Comparison of ENCODE assay signal across 9 mouse cellular contexts in the genomic region with DNA sequence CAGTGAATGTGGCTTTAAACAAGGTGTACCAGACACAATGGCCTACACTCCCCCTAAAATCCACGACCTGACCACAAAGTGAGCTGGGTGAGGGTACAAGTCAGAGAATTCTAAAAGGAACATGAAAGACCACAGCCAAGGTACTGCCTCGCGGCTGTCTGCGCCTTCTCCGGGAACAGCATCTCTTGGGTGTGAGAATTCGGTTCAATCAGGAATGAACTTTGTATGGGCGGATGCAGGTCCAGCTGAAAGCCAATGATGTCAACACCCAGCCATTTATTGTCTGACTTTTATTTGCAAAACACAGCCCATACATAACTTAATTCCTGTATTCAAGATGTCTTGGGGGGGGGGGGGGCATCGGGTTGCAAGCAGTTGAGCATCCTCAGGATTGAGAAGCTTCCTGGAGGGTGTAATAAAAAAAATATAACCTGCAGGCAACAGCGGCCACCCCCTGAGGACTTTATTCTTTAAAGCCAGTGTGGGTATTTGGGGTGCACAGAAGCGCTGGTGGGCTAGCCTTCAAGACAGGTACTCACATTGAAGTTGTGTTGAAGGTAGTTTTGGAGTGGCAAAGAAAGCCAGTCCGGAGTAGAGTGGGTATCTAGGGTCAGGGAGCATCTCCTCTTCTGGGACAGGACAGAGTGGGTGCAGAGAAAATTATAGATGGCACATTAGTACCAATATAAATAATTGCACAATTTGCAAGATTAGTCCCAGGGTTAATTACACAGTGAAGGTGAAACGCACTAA. TPM values are rescaled to one million over a fixed set of nuclear protein-coding genes. Genes with fewer than 3 reads are reported as not detected.
DNase-seq lines count a peak whose midpoint lies in the region; ATAC-seq and TF ChIP-seq lines count a peak whose summit lies in the region.
"Had no signal": no experiment of that assay in that cellular context is flagged by ENCODE, and none has a peak within 500 bp of the region (broad histone marks: within the 10 kb centered on the region; RNA-seq: fewer than 3 reads in every experiment).

No protein-coding gene starts in this region.

- peak overlapping the region; percentile 70 for H3K9ac ChIP-seq in lung, embryonic 16.5 days (ENCODE audit: low read length)
- peak overlapping the region; percentile 53; the same call in 1 of the 2 replicates for H3K9ac ChIP-seq in limb, embryonic 13.5 days

- peaks cover 26% of the 10 kb centered on the region for H3K4me1 ChIP-seq in lung, embryonic 16.5 days (replicated peaks; ENCODE audit: control insufficient read depth, insufficient read depth, low read length)
- peaks cover 31% of the 10 kb centered on the region for H3K4me1 ChIP-seq in limb, embryonic 13.5 days
- peaks cover 14% of the 10 kb centered on the region for H3K4me1 ChIP-seq in small intestine, adult 2 months (ENCODE audit: control insufficient read depth, insufficient read depth, insufficient read length, low read length)

- no peaks in the 10 kb centered on the region for H3K27me3 ChIP-seq in lung, embryonic 16.5 days (ENCODE audit: control insufficient read depth, insufficient read depth, low read depth, low read length)
- no peaks in the 10 kb centered on the region for H3K27me3 ChIP-seq in limb, embryonic 13.5 days
- H3K27me3 ChIP-seq in small intestine, adult 2 months (ENCODE audit: control insufficient read depth, insufficient read depth, low read length) = no peaks in the 10 kb centered on the region

- TF ChIP-seq POLR2A in small intestine, adult 2 months (IDR thresholded peaks at IDR 0.05; ENCODE audit: low read depth, low read length) = 0 out of 2 replicates have a peak, but pooled peaks have one; percentile 28

- H3K4me3 ChIP-seq in lung, embryonic 16.5 days (ENCODE audit: low read length) = peak overlapping the region; percentile 71
- H3K4me3 ChIP-seq in limb, embryonic 13.5 days = peak overlapping the region; percentile 77
- H3K4me3 ChIP-seq in small intestine, adult 2 months (ENCODE audit: low read depth, low read length) = no peak overlapping the region

- peak overlapping the region; percentile 53; the same call in 1 of the 2 replicates for H3K27ac ChIP-seq in lung, embryonic 16.5 days (ENCODE audit: low read length)
- peak overlapping the region; percentile 56; the same call in 1 of the 2 replicates for H3K27ac ChIP-seq in limb, embryonic 13.5 days
- H3K27ac ChIP-seq in small intestine, adult 2 months (ENCODE audit: insufficient read depth, low read depth, low read length) = peak overlapping the region; percentile 86

- DNase-seq in cerebellum, postnatal 14 days = no peak
- DNase-seq in lung, postnatal 25 days (ENCODE audit: low spot score) = no peak
- no peak for DNase-seq in T-cell, adult 2 months (ENCODE audit: low spot score)
- no peak for DNase-seq in layer of hippocampus, postnatal 36 days

- WGBS in lung, embryonic 16.5 days = 74% methylated on average over 12 of the region's 12 CpGs
- WGBS in limb, embryonic 13.5 days = 72% methylated on average over 12 of the region's 12 CpGs
- WGBS in small intestine, adult 2 months = 34% methylated on average over 12 of the region's 12 CpGs

- no peak for TF ChIP-seq CTCF in small intestine, adult 2 months (IDR thresholded peaks at IDR 0.05; ENCODE audit: extremely low read depth, insufficient read length, insufficient replicate concordance, low read depth, low read length)

- 0 out of 2 replicates have a peak, but pooled peaks have one; percentile 2 for ATAC-seq in cerebellum, adult (ENCODE audit: insufficient number of reproducible peaks, low FRiP score, low TSS enrichment)
- no peak for ATAC-seq in lung, embryonic 16.5 days (ENCODE audit: low read depth)
- no peak for ATAC-seq in limb, embryonic 13.5 days (ENCODE audit: low FRiP score, low read depth)

- peak overlapping the region; percentile 78 for H3K4me2 ChIP-seq in lung, embryonic 16.5 days (ENCODE audit: low read depth, low read length)
- peak overlapping the region; percentile 89 for H3K4me2 ChIP-seq in limb, embryonic 13.5 days (replicated peaks)

- H3K36me3 ChIP-seq in lung, embryonic 16.5 days (ENCODE audit: control insufficient read depth, insufficient read depth, low read length) = peaks cover 8% of the 10 kb centered on the region
- peaks cover 9% of the 10 kb centered on the region for H3K36me3 ChIP-seq in limb, embryonic 13.5 days
- no peaks in the 10 kb centered on the region for H3K36me3 ChIP-seq in small intestine, adult 2 months (ENCODE audit: control insufficient read depth, insufficient read depth, low read length)

- H3K9me3 ChIP-seq in lung, embryonic 16.5 days (ENCODE audit: control insufficient read depth, low read length) = no peaks in the 10 kb centered on the region
- H3K9me3 ChIP-seq in limb, embryonic 13.5 days = no peaks in the 10 kb centered on the region

RNA-seq across cellular contexts. Expression of gene C2, which starts 4.8 kb away (rescaled TPM):
- 3.2 and 4.8 TPM in 2 replicates for polyA plus RNA-seq in lung, embryonic 16.5 days (2015; fragmentation: Nextera tagmentation; extraction: Ambion mirVana)
- 1.6 and 2.4 TPM in 2 replicates for polyA plus RNA-seq in limb, embryonic 13.5 days (2015; fragmentation: Nextera tagmentation; extraction: Ambion mirVana)
- polyA plus RNA-seq in small intestine, adult 2 months (2012; rRNA removed) = 4.3 and 10.6 TPM in 2 replicates
- 1 to 10 TPM in 1 of 2 experiments, under 1 TPM in 1; 0.22 to 2.0 TPM for total RNA-seq in layer of hippocampus, postnatal 36 days (2021)

RNA-seq across cellular contexts. Expression of gene Ehmt2, which starts 5.0 kb away (rescaled TPM):
- 58.2 and 62.2 TPM in 2 replicates for polyA plus RNA-seq in lung, embryonic 16.5 days (2015; fragmentation: Nextera tagmentation; extraction: Ambion mirVana)
- 97.0 and 103 TPM in 2 replicates for polyA plus RNA-seq in limb, embryonic 13.5 days (2015; fragmentation: Nextera tagmentation; extraction: Ambion mirVana)
- 101 and 242 TPM in 2 replicates for polyA plus RNA-seq in small intestine, adult 2 months (2012; rRNA removed)
- 100 to 1,000 TPM; 175 to 182 TPM for total RNA-seq in layer of hippocampus, postnatal 36 days (2021)

RNA-seq across cellular contexts. Expression of gene Gm20547, which starts 11.4 kb away (rescaled TPM):
- not detected in 2 replicates for polyA plus RNA-seq in lung, embryonic 16.5 days (2015; fragmentation: Nextera tagmentation; extraction: Ambion mirVana)
- not detected in 2 replicates for polyA plus RNA-seq in limb, embryonic 13.5 days (2015; fragmentation: Nextera tagmentation; extraction: Ambion mirVana)
- not detected in 2 replicates for polyA plus RNA-seq in small intestine, adult 2 months (2012; rRNA removed)
- not detected for total RNA-seq in layer of hippocampus, postnatal 36 days (2021)
- total RNA-seq: adrenal gland, postnatal 4 days had no signal

RNA-seq across cellular contexts. Expression of gene Zbtb12, which starts 14.0 kb away (rescaled TPM):
- polyA plus RNA-seq in lung, embryonic 16.5 days (2015; fragmentation: Nextera tagmentation; extraction: Ambion mirVana) = 2.3 and 2.5 TPM in 2 replicates
- polyA plus RNA-seq in limb, embryonic 13.5 days (2015; fragmentation: Nextera tagmentation; extraction: Ambion mirVana) = 5.4 TPM in 2 replicates
- 2.9 and 6.8 TPM in 2 replicates for polyA plus RNA-seq in small intestine, adult 2 months (2012; rRNA removed)
- total RNA-seq in layer of hippocampus, postnatal 36 days (2021) = 1 to 10 TPM; 6.9 to 8.0 TPM

RNA-seq across cellular contexts. Expression of gene Slc44a4, which starts 21.0 kb away (rescaled TPM):
- polyA plus RNA-seq in lung, embryonic 16.5 days (2015; fragmentation: Nextera tagmentation; extraction: Ambion mirVana) = 1.5 and 1.9 TPM in 2 replicates
- polyA plus RNA-seq in limb, embryonic 13.5 days (2015; fragmentation: Nextera tagmentation; extraction: Ambion mirVana) = 0.14 TPM in 1 of 2 replicates, not detected in the other
- 64.8 and 101 TPM in 2 replicates for polyA plus RNA-seq in small intestine, adult 2 months (2012; rRNA removed)
- total RNA-seq in layer of hippocampus, postnatal 36 days (2021) = under 1 TPM in 1 of 2 experiments, not detected in 1; 0.28 TPM
